Mouse (Mus musculus): Measurements from ENCODE around the gene Wdr47. TPM values are rescaled to one million over a fixed set of nuclear protein-coding genes. Genes with fewer than 3 reads are reported as not detected.

Gene Wdr47
- polyA plus RNA-seq, 1 experiment from 2014 or later: 10.9 TPM

DNA sequence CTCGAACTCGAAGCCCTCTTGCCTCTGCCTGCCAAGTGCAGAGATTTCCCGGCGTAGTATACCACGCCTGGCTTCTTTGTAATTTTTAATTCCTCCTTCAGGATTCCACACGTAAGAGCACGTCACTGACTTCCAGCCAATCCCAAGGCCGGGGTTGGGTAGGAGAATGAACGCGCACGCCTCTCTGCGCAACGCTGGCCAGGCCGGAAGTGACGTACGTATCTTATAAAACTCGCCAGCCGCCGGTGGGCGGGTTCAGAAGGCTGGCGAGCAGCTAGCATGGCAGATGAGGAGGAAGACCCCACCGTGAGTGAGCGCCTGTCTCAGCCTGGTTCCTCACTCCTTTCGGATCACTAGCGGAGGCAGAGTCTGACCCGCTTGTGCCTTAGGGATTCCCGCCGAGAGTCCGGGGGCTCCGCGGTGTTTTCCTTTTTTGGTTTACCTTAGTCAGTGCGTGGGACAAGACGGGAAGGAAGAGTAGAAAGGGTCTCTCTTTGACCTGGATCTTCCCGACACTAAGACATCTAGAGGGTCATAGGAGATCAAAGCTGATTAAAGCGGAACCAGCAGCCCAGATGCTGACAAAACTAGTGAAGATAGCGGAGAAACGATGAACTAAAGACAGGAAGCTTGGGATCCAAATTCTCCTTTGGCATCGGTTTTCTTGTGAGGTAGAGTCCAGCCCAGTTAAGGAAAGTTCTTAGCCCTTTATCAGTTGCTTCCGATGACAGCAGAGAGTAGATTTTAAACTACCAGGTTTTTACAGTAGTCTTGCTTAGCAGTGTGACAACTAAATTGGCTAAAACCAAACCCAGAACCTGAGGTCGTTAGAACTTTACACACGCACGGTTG lies 19.4 kb upstream of the Wdr47 start, which contains the start of gene Taf13:
TSS of gene Taf13 (plus strand) at position 256 of the 852 bp plus-strand sequence.
- ATAC-seq (replicated peaks; ENCODE audit: low FRiP score): peak; percentile 99
- peaks cover 14% of the 10 kb centered on the region for H3K4me1 ChIP-seq
- 0 out of 2 replicates have a peak, but pooled peaks cover 3% of the 10 kb centered on the region for H3K36me3 ChIP-seq
- WGBS: under 1% methylated on average over 42 of the region's 42 CpGs
- peak within 1 kb of the TSS; percentile 71 for H3K4me3 ChIP-seq (replicated peaks)
- no peaks in the 10 kb centered on the region for H3K9me3 ChIP-seq (replicated peaks)
- peak within 1 kb of the TSS; percentile 71 for H3K27ac ChIP-seq
- peak within 1 kb of the TSS; percentile 75 for H3K9ac ChIP-seq
- no peaks in the 10 kb centered on the region for H3K27me3 ChIP-seq
- H3K4me2 ChIP-seq: peak within 1 kb of the TSS; percentile 72

GRCm38 (mm10) chr3:108572309-108573010 lies 18.6 kb upstream of the Wdr47 start:
- WGBS: 42% methylated on average over 18 of the region's 18 CpGs
- 0 out of 2 replicates have a peak, but pooled peaks cover 3% of the 10 kb centered on the region for H3K36me3 ChIP-seq
- H3K9me3 ChIP-seq (replicated peaks): no peaks in the 10 kb centered on the region
- H3K4me2 ChIP-seq: peak overlapping the region; percentile 72
- no peaks in the 10 kb centered on the region for H3K27me3 ChIP-seq
- peaks cover 14% of the 10 kb centered on the region for H3K4me1 ChIP-seq
- H3K9ac ChIP-seq: peak overlapping the region; percentile 75
- ATAC-seq (replicated peaks; ENCODE audit: low FRiP score): no peak
- H3K4me3 ChIP-seq (replicated peaks): peak overlapping the region; percentile 71
- no peak overlapping the region for H3K27ac ChIP-seq

DNA sequence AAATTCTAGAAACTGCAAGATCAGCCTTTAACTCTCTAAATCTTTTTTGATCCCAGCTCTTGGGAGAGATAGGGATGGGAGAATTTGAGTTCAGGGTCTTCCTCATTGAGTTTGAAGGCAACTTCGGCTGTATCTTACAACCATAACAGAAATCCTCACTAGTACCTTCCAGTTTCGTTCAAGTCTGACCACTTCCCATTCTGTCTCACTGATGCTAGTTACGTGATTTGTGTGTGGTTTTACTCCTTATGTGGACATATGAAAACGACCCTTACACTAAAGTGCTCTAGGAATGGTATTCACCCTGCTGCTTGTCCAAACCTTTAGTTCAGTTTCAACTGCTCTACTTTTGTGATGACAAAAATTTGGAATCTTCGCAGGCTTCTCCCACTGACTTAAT lies 17.1 kb upstream of the Wdr47 start:
- no peak overlapping the region for H3K4me2 ChIP-seq
- no peak overlapping the region for H3K4me3 ChIP-seq (replicated peaks)
- H3K9ac ChIP-seq: no peak overlapping the region
- no peak for ATAC-seq (replicated peaks; ENCODE audit: low FRiP score)
- WGBS: 89% methylated on average over 5 of the region's 5 CpGs
- H3K27ac ChIP-seq: no peak overlapping the region
- H3K36me3 ChIP-seq: peaks cover 9% of the 10 kb centered on the region; the same call in 1 of the 2 replicates
- no peaks in the 10 kb centered on the region for H3K27me3 ChIP-seq
- H3K4me1 ChIP-seq: peaks cover 14% of the 10 kb centered on the region
- H3K9me3 ChIP-seq (replicated peaks): no peaks in the 10 kb centered on the region

DNA sequence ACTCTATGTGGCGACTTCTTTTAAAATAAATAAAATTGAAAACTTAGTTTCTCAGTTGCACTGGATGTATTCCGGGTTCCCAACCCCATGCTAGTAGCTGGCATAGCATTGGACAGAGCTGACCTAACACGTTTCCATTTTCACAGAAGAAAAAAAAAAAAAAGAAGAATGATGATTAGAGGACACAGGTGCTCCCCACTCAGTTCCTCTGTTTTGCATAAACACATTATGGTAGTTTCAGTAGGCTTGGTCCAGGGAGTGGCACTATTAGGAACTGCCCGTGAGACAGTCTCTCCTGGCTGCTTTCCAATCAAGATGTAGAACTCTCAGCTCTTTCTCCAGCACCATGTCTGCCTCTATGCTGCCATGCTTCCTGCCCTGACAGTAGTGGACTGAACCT lies 6.5 kb upstream of the Wdr47 start:
- Histone ChIP-seq H3K4me1 (no peaks in the 10 kb centered on the region), H3K4me3 (replicated peaks) (no peak overlapping the region), H3K36me3 (peaks cover 8% of the 10 kb centered on the region; the same call in 1 of the 2 replicates), H3K4me2 (no peak overlapping the region), H3K9me3 (replicated peaks) (no peaks in the 10 kb centered on the region), H3K27ac (no peak overlapping the region), H3K27me3 (no peaks in the 10 kb centered on the region), H3K9ac (no peak overlapping the region)
- no peak for ATAC-seq (replicated peaks; ENCODE audit: low FRiP score)
- 78% methylated on average over 4 of the region's 4 CpGs for WGBS

- WGBS: 59% methylated on average over 2 of the region's 2 CpGs
- H3K9ac ChIP-seq: no peak overlapping the region
- no peak for ATAC-seq (replicated peaks; ENCODE audit: low FRiP score)
Observed at GRCm38 (mm10) chr3:108588446-108588845, 2.6 kb upstream of the Wdr47 start.

GRCm38 (mm10) chr3:108591530-108592522 lies 747 bp downstream of the Wdr47 start:
- WGBS: under 1% methylated on average over 61 of the region's 61 CpGs
- Histone ChIP-seq H3K9ac (peak overlapping the region; percentile 68), H3K4me1 (peaks cover 9% of the 10 kb centered on the region; the same call in 1 of the 2 replicates), H3K9me3 (replicated peaks) (no peaks in the 10 kb centered on the region), H3K27me3 (no peaks in the 10 kb centered on the region), H3K4me3 (replicated peaks) (peak overlapping the region; percentile 79), H3K4me2 (peak overlapping the region; percentile 98), H3K27ac (peak overlapping the region; percentile 85), H3K36me3 (no peaks in the 10 kb centered on the region)
- peak; percentile 85 for ATAC-seq (replicated peaks; ENCODE audit: low FRiP score)

More at GRCm38 (mm10) chr3:108588446-108588845, 2.6 kb upstream of the Wdr47 start:
- no peaks in the 10 kb centered on the region for H3K9me3 ChIP-seq (replicated peaks)
- H3K27ac ChIP-seq: no peak overlapping the region
- H3K4me3 ChIP-seq (replicated peaks): no peak overlapping the region
- H3K4me2 ChIP-seq: no peak overlapping the region
- H3K36me3 ChIP-seq: no peaks in the 10 kb centered on the region
- no peaks in the 10 kb centered on the region for H3K27me3 ChIP-seq
- peaks cover 9% of the 10 kb centered on the region; the same call in 1 of the 2 replicates for H3K4me1 ChIP-seq

GRCm38 (mm10) chr3:108608906-108609305 lies 17.8 kb downstream of the Wdr47 start:
- H3K9me3 ChIP-seq (replicated peaks): no peaks in the 10 kb centered on the region
- no peak for ATAC-seq (replicated peaks; ENCODE audit: low FRiP score)
- H3K4me2 ChIP-seq: no peak overlapping the region
- no peak overlapping the region for H3K27ac ChIP-seq
- no peak overlapping the region for H3K4me3 ChIP-seq (replicated peaks)
- WGBS: 58% methylated on average over 3 of the region's 3 CpGs
- H3K36me3 ChIP-seq: peaks cover 7% of the 10 kb centered on the region; the same call in 1 of the 2 replicates
- H3K9ac ChIP-seq: no peak overlapping the region
- no peaks in the 10 kb centered on the region for H3K4me1 ChIP-seq
- H3K27me3 ChIP-seq: no peaks in the 10 kb centered on the region

DNA sequence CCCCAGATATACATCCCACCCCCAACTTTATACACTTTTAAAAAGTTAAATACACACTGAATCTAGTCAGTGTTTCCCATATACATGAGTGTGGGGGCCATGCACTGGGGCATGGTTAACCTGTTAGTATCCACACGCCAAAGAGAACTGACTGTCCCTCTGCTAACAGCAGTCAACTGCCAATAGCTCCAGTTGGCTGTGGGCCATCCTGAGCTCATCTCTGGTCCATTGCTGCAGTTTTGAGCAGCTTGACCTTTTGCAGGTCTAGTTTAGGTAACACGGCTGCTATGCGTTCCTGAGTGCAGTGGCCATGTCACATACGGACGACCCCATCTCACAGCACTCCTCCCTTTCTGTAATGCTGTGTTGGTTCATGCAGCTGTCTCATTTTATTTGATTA lies 43.7 kb downstream of the Wdr47 start:
- WGBS: 85% methylated on average over 5 of the region's 5 CpGs
- Histone ChIP-seq H3K9ac (no peak overlapping the region), H3K4me2 (no peak overlapping the region), H3K27me3 (no peaks in the 10 kb centered on the region), H3K4me1 (no peaks in the 10 kb centered on the region), H3K4me3 (replicated peaks) (no peak overlapping the region), H3K27ac (no peak overlapping the region), H3K9me3 (replicated peaks) (no peaks in the 10 kb centered on the region), H3K36me3 (no peaks in the 10 kb centered on the region; the same call in 1 of the 2 replicates)
- no peak for ATAC-seq (replicated peaks; ENCODE audit: low FRiP score)

DNA sequence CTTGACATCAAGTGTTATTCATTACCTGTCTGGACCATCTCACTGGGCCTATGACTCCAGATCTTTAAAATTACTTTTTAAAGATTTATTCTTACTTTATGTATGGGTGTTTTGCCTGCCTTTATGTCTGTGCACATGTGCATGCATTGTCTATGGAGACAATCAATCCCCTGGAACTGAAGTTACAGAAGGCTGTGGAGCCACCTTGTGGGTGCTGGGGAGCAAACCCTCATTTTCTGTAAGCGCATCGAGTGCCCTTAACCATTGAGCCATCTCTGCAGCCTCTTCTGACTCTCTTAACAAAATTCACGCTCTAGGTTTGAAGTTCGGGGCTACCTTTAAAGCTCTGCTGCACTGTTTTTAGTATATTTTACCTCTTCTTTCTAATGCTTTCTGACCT lies 48.3 kb downstream of the Wdr47 start:
- Histone ChIP-seq H3K36me3 (0 out of 2 replicates have a peak, but pooled peaks cover 2% of the 10 kb centered on the region), H3K4me2 (no peak overlapping the region), H3K27me3 (no peaks in the 10 kb centered on the region), H3K9ac (no peak overlapping the region), H3K4me3 (replicated peaks) (no peak overlapping the region), H3K9me3 (replicated peaks) (no peaks in the 10 kb centered on the region), H3K27ac (no peak overlapping the region), H3K4me1 (no peaks in the 10 kb centered on the region)
- WGBS: 73% methylated on average over 4 of the region's 4 CpGs
- ATAC-seq (replicated peaks; ENCODE audit: low FRiP score): no peak

GRCm38 (mm10) chr3:108640998-108641397 lies 49.9 kb downstream of the Wdr47 start:
- WGBS: 83% methylated on average over 4 of the region's 4 CpGs
- H3K9ac ChIP-seq: no peak overlapping the region
- peaks cover 7% of the 10 kb centered on the region; the same call in 1 of the 2 replicates for H3K36me3 ChIP-seq
- H3K9me3 ChIP-seq (replicated peaks): no peaks in the 10 kb centered on the region
- no peak overlapping the region for H3K4me2 ChIP-seq
- no peak overlapping the region for H3K4me3 ChIP-seq (replicated peaks)
- ATAC-seq (replicated peaks; ENCODE audit: low FRiP score): no peak
- no peaks in the 10 kb centered on the region for H3K4me1 ChIP-seq
- no peaks in the 10 kb centered on the region for H3K27me3 ChIP-seq
- H3K27ac ChIP-seq: no peak overlapping the region

GRCm38 (mm10) chr3:108644856-108645255 lies 53.8 kb downstream of the Wdr47 start:
- no peak overlapping the region for H3K9ac ChIP-seq
- H3K27me3 ChIP-seq: no peaks in the 10 kb centered on the region
- 83% methylated on average over 3 of the region's 3 CpGs for WGBS
- no peak overlapping the region for H3K4me3 ChIP-seq (replicated peaks)
- no peaks in the 10 kb centered on the region for H3K4me1 ChIP-seq
- H3K36me3 ChIP-seq: peaks cover 7% of the 10 kb centered on the region; the same call in 1 of the 2 replicates
- H3K4me2 ChIP-seq: no peak overlapping the region
- no peaks in the 10 kb centered on the region for H3K9me3 ChIP-seq (replicated peaks)
- no peak overlapping the region for H3K27ac ChIP-seq
- ATAC-seq (replicated peaks; ENCODE audit: low FRiP score): no peak

Data from kidney, embryonic 15.5 days (tissue).